Mouse (Mus musculus): ENCODE results near the gene Lmf2. TPM values are rescaled to one million over a fixed set of nuclear protein-coding genes. Genes with fewer than 3 reads are reported as not detected.

Lmf2 gene
- polyA plus RNA-seq, 1 experiment from 2014 or later: 46.1 TPM

DNA sequence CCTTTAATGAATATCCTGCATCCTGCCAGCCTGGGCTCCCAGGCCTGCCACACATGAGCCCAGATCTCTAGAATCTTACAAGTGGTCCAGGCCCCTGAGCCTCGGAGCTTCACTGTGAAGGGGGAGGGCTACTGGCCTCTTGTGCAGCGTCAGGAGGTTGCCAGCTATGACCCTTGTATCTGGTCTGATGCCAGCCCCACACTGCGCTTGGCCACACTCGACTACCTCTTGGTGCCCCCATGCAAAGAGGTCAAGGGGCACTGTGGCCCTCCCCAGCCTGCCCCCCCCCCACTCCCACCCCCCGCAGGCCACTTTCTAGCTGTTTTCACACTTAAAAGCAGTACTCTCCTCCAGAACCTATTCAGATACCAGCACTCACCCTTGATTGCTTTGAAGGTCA is 29.0 kb downstream of the Lmf2 start:
- DNase-seq (ENCODE audit: low spot score) (no peak), ATAC-seq (replicated peaks; ENCODE audit: low FRiP score, low read depth) (peak; percentile 68)

GRCm38 (mm10) chr15:89323656-89324055 is 31.8 kb downstream of the Lmf2 start:
- H3K4me3 ChIP-seq (replicated peaks; ENCODE audit: low read depth, low read length): no peak overlapping the region
- H3K9ac ChIP-seq (ENCODE audit: low read depth, low read length): peak overlapping the region; percentile 42; the same call in 1 of the 2 replicates
- WGBS: 88% methylated on average over 4 of the region's 4 CpGs
- no peaks in the 10 kb centered on the region for H3K27me3 ChIP-seq (ENCODE audit: insufficient read depth, low read length)
- no peak overlapping the region for H3K27ac ChIP-seq
- H3K9me3 ChIP-seq (replicated peaks; ENCODE audit: low read length): no peaks in the 10 kb centered on the region
- DNase-seq (ENCODE audit: low spot score) (no peak), ATAC-seq (replicated peaks; ENCODE audit: low FRiP score, low read depth) (no peak)
- H3K4me2 ChIP-seq (ENCODE audit: low read length): no peak overlapping the region
- no peak for TF ChIP-seq CTCF (IDR thresholded peaks at IDR 0.05; ENCODE audit: low read depth)
- no peaks in the 10 kb centered on the region for H3K36me3 ChIP-seq (ENCODE audit: insufficient read depth, low read length)
- peaks cover 4% of the 10 kb centered on the region; the same call in 1 of the 2 replicates for H3K4me1 ChIP-seq (replicated peaks; ENCODE audit: insufficient read depth, low read length)

More for the DNA sequence above, 29.0 kb downstream of the Lmf2 start:
- Histone ChIP-seq H3K4me1 (replicated peaks; ENCODE audit: insufficient read depth, low read length) (peaks cover 4% of the 10 kb centered on the region; the same call in 1 of the 2 replicates), H3K9ac (ENCODE audit: low read depth, low read length) (no peak overlapping the region), H3K9me3 (replicated peaks; ENCODE audit: low read length) (no peaks in the 10 kb centered on the region), H3K4me3 (replicated peaks; ENCODE audit: low read depth, low read length) (no peak overlapping the region), H3K27ac (no peak overlapping the region), H3K36me3 (ENCODE audit: insufficient read depth, low read length) (no peaks in the 10 kb centered on the region), H3K4me2 (ENCODE audit: low read length) (no peak overlapping the region), H3K27me3 (ENCODE audit: insufficient read depth, low read length) (no peaks in the 10 kb centered on the region)
- TF ChIP-seq CTCF (IDR thresholded peaks at IDR 0.05; ENCODE audit: low read depth): no peak
- WGBS: 46% methylated on average over 5 of the region's 5 CpGs

DNA sequence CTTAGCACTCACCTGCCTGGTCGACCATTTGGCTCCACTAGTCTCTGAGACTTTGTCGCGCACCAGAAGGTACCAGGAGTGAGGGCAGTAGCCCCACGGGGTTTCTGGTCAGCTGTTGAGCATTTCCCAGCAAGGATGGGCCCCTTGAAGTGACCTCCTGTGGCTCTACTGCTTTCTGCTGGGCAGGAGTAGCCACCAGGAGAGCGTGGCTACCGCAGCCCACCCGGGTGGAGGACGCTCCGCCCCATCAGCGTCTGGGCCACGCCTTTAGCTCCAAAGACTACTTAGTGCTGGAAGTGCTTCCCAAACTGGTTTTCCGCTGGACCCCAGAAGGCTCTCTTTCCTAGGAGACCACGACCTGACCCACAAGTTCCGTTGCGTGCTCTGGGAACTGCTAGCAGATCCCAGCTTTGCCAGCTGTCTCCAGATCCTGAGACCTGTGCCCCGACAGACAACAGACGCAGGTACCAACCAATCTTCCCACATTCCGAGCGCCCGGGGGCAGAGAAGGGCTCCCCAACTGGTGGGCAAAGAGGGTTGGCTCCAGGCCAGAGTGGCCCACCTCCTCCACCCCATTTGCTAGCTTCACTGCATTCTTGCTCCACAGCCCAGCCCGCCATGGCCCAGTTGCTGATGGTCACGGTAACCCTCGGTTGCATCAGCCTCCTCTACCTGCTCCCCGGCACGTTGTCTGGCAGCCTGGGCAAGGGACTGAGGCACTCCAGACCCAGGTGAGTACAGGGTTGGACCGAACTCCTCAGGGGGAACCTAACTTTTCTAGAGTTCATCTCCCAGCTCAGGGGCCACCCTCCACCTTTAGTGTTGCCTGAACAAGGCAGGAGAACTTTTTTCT is 32.6 kb downstream of the Lmf2 start, which contains the start of gene Adm2:
Gene Adm2 (plus strand): TSS at position 51 of the 853 bp plus-strand sequence.
- Histone ChIP-seq H3K4me3 (replicated peaks; ENCODE audit: low read depth, low read length) (peak within 1 kb of the TSS; percentile 23), H3K27ac (no peak within 1 kb of the TSS), H3K9ac (ENCODE audit: low read depth, low read length) (peak within 1 kb of the TSS; percentile 42), H3K36me3 (ENCODE audit: insufficient read depth, low read length) (no peaks in the 10 kb centered on the region), H3K4me1 (replicated peaks; ENCODE audit: insufficient read depth, low read length) (peaks cover 4% of the 10 kb centered on the region; the same call in 1 of the 2 replicates), H3K4me2 (ENCODE audit: low read length) (peak within 1 kb of the TSS; percentile 54), H3K9me3 (replicated peaks; ENCODE audit: low read length) (no peaks in the 10 kb centered on the region), H3K27me3 (ENCODE audit: insufficient read depth, low read length) (no peaks in the 10 kb centered on the region)
- 0 out of 2 replicates have a peak, but pooled peaks have one; percentile 22 for ATAC-seq (replicated peaks; ENCODE audit: low FRiP score, low read depth)
- WGBS: 6% methylated on average over 26 of the region's 26 CpGs
- no peak for TF ChIP-seq CTCF (IDR thresholded peaks at IDR 0.05; ENCODE audit: low read depth)
- DNase-seq (ENCODE audit: low spot score): peak; percentile 17

DNA sequence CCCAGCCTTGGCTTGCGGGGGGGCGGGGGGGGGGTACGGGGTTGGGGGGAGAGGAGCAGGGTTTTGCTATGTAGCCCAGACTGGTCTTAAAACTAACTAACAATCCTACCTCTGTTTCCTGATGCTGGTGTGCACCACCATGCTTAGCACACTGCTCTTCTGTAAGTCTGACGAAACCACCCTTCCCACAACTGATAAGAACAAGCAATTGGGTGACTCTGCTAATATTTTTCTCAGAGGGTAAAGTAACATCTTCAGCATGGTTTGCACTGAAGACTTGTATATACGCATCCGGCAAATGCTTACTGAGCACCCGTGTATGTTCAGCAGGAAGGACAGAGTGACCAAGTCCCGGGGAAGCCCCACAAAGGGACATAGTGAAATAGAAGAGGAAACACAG is 34.2 kb downstream of the Lmf2 start:
- DNase-seq (ENCODE audit: low spot score) (no peak), ATAC-seq (replicated peaks; ENCODE audit: low FRiP score, low read depth) (no peak)
- H3K9me3 ChIP-seq (replicated peaks; ENCODE audit: low read length): no peaks in the 10 kb centered on the region
- no peaks in the 10 kb centered on the region for H3K27me3 ChIP-seq (ENCODE audit: insufficient read depth, low read length)
- H3K4me1 ChIP-seq (replicated peaks; ENCODE audit: insufficient read depth, low read length): peaks cover 4% of the 10 kb centered on the region; the same call in 1 of the 2 replicates
- no peak for TF ChIP-seq CTCF (IDR thresholded peaks at IDR 0.05; ENCODE audit: low read depth)
- H3K9ac ChIP-seq (ENCODE audit: low read depth, low read length): no peak overlapping the region
- no peak overlapping the region for H3K27ac ChIP-seq
- H3K36me3 ChIP-seq (ENCODE audit: insufficient read depth, low read length): no peaks in the 10 kb centered on the region
- H3K4me2 ChIP-seq (ENCODE audit: low read length): no peak overlapping the region
- 83% methylated on average over 8 of the region's 8 CpGs for WGBS
- H3K4me3 ChIP-seq (replicated peaks; ENCODE audit: low read depth, low read length): no peak overlapping the region

DNA sequence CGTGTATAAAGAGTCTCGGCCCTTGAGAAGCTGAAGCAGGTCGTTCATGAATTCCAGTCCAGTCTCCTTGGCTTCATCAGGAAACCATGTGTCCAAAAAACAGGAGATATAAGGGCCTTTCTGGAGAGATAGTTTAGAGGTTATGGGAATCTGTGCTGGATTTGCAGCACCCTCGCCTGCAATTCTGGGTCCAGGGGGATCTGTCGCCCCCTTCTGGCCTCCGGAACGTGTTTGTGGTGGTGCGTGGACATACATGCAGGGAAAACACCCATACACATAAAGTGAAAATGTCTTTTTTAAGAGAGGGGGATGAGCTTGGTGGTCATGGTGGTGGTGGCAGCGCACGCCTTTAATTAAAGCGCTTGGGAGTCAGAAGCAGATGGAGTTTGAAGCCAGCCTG is 39.3 kb downstream of the Lmf2 start:
- no peak for DNase-seq (ENCODE audit: low spot score)
- Histone ChIP-seq H3K36me3 (ENCODE audit: insufficient read depth, low read length) (no peaks in the 10 kb centered on the region), H3K27me3 (ENCODE audit: insufficient read depth, low read length) (no peaks in the 10 kb centered on the region), H3K4me3 (replicated peaks; ENCODE audit: low read depth, low read length) (no peak overlapping the region), H3K9me3 (replicated peaks; ENCODE audit: low read length) (no peaks in the 10 kb centered on the region), H3K27ac (no peak overlapping the region), H3K4me2 (ENCODE audit: low read length) (no peak overlapping the region), H3K9ac (ENCODE audit: low read depth, low read length) (no peak overlapping the region), H3K4me1 (replicated peaks; ENCODE audit: insufficient read depth, low read length) (peaks cover 8% of the 10 kb centered on the region)
- no peak for ATAC-seq (replicated peaks; ENCODE audit: low FRiP score, low read depth)
- 74% methylated on average over 11 of the region's 11 CpGs for WGBS
- TF ChIP-seq CTCF (IDR thresholded peaks at IDR 0.05; ENCODE audit: low read depth): peak; percentile 44

DNA sequence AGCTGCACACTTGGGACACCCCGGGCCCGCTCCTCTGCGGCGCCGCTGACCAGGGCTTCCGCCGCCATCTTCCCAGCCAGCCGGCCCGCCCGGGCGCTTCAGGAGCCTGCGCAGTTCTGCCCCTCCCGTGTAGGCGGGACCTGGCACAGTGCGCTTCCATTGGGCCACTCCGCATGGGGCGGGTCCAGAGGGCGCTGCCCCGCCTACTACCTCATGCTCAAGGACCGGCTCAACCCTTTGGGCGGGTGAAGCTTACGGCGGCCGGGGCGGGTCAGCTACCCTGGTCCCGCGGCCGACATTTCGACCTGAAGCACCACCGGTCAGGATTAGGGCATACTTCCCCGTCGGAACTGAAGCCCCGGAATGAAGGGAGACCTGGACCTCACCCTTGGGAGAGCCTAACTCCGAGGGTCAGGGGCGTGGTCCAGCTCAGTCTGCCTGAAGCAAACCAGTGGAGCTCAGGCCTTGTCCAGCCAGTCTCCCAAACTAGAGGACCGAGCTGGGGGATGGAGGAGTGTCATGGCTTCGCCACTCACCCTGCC is 40.2 kb downstream of the Lmf2 start, which contains the start of gene Sbf1:
Gene Sbf1 (minus strand): TSS at position 122 of the 542 bp plus-strand sequence.
- Histone ChIP-seq H3K4me1 (replicated peaks; ENCODE audit: insufficient read depth, low read length) (peaks cover 8% of the 10 kb centered on the region), H3K27me3 (ENCODE audit: insufficient read depth, low read length) (no peaks in the 10 kb centered on the region), H3K36me3 (ENCODE audit: insufficient read depth, low read length) (no peaks in the 10 kb centered on the region), H3K4me3 (replicated peaks; ENCODE audit: low read depth, low read length) (peak within 1 kb of the TSS; percentile 93), H3K9me3 (replicated peaks; ENCODE audit: low read length) (no peaks in the 10 kb centered on the region), H3K27ac (peak within 1 kb of the TSS; percentile 48; the same call in 1 of the 2 replicates), H3K9ac (ENCODE audit: low read depth, low read length) (peak within 1 kb of the TSS; percentile 90), H3K4me2 (ENCODE audit: low read length) (peak within 1 kb of the TSS; percentile 87)
- peak; percentile 99 for DNase-seq (ENCODE audit: low spot score)
- under 1% methylated on average over 28 of the region's 37 CpGs for WGBS
- peak; percentile 34; the same call in 1 of the 2 replicates for TF ChIP-seq CTCF (IDR thresholded peaks at IDR 0.05; ENCODE audit: low read depth)
- ATAC-seq (replicated peaks; ENCODE audit: low FRiP score, low read depth): peak; percentile 99

Data from kidney, postnatal 0 days (tissue).